Mouse (Mus musculus): ENCODE measurements at regions not wholly inside any gene's neighbourhood (a gene's known extent, or its start where the extent isn't known, plus 50 kb on each side); places are given as distances from the start of the nearest gene placed in this dataset.

DNA sequence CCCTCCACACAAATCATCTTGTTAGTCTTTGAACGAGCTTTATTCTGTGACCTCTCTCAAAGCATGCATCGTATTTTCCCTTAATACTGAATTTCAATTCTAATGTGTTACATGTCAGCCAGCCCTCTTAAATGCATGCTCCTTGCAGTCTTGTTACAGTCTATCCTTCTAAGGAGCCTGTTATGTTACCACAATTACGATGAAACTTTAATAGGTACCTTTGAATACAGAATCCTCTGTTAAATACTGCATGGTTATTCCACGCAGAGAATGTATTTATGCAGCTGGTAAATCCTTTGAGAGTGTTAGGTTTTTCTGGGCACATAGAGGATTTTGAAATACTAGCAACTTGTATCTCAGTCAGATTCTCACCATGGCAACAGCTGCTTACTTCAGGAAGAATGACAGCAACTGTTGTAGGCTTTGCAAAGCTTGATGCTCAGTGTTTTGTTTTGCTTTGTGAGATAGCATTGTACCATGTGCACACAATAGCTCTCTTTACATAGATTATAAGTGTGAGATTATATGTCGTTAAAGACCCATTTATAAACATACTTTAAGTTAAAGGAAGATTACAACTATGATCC, 532.9 kb upstream of the Negr1 start:
- Histone ChIP-seq H3K4me3 (no peak overlapping the region), H3K4me2 (no peak overlapping the region), H3K36me3 (no peaks in the 10 kb centered on the region), H3K9ac (no peak overlapping the region), H3K4me1 (replicated peaks) (peaks cover 6% of the 10 kb centered on the region; the same call in 1 of the 2 replicates), H3K27ac (replicated peaks) (peak overlapping the region; percentile 42; the same call in 1 of the 2 replicates), H3K9me3 (no peaks in the 10 kb centered on the region), H3K27me3 (no peaks in the 10 kb centered on the region)
- ATAC-seq (ENCODE audit: low FRiP score, low read depth): peak; percentile 61; the same call in 1 of the 2 replicates
- WGBS: 39% methylated on average over 5 of the region's 5 CpGs

- no peak for ATAC-seq (ENCODE audit: low FRiP score, low read depth)
- H3K9ac ChIP-seq: no peak overlapping the region
Observed at GRCm38 (mm10) chr3:156070257-156070656, 491.3 kb upstream of the Negr1 start.

GRCm38 (mm10) chr3:156082268-156082667, 479.3 kb upstream of the Negr1 start:
- H3K27ac ChIP-seq (replicated peaks): no peak overlapping the region
- no peak overlapping the region for H3K9ac ChIP-seq
- H3K36me3 ChIP-seq: no peaks in the 10 kb centered on the region
- no peak overlapping the region for H3K4me3 ChIP-seq
- H3K4me2 ChIP-seq: no peak overlapping the region
- H3K27me3 ChIP-seq: no peaks in the 10 kb centered on the region
- no peaks in the 10 kb centered on the region for H3K4me1 ChIP-seq (replicated peaks)
- ATAC-seq (ENCODE audit: low FRiP score, low read depth): no peak
- no peaks in the 10 kb centered on the region for H3K9me3 ChIP-seq

More at GRCm38 (mm10) chr3:156070257-156070656, 491.3 kb upstream of the Negr1 start:
- Histone ChIP-seq H3K9me3 (no peaks in the 10 kb centered on the region), H3K27ac (replicated peaks) (no peak overlapping the region), H3K27me3 (no peaks in the 10 kb centered on the region), H3K36me3 (no peaks in the 10 kb centered on the region), H3K4me1 (replicated peaks) (no peaks in the 10 kb centered on the region), H3K4me3 (no peak overlapping the region), H3K4me2 (no peak overlapping the region)
- 74% methylated on average over 4 of the region's 4 CpGs for WGBS

GRCm38 (mm10) chr3:156093689-156094088, 467.9 kb upstream of the Negr1 start:
- Histone ChIP-seq H3K9ac (no peak overlapping the region), H3K9me3 (no peaks in the 10 kb centered on the region), H3K4me3 (no peak overlapping the region), H3K27ac (replicated peaks) (no peak overlapping the region), H3K4me2 (no peak overlapping the region), H3K27me3 (no peaks in the 10 kb centered on the region), H3K4me1 (replicated peaks) (no peaks in the 10 kb centered on the region), H3K36me3 (no peaks in the 10 kb centered on the region)
- no peak for ATAC-seq (ENCODE audit: low FRiP score, low read depth)

DNA sequence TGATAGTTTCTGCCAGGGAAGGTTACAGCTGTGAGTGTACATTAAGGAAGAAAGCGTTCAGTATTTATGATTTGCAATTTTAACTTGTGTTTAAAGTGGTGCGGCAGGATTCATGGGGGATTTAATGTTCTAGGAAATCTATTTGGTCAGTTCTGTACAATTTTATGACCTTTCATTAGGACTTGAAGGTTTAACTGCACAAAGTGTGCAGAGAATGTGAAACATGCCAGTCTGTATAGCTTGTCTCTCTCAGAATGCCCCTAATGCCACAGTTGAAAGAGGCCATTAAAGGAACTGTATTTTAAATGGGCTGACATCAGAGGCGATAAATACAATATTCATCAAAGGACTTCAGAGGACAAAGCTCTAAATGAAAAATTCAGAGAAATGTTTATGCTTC, 466.6 kb upstream of the Negr1 start:
- no peak overlapping the region for H3K27ac ChIP-seq (replicated peaks)
- ATAC-seq (ENCODE audit: low FRiP score, low read depth): no peak
- no peaks in the 10 kb centered on the region for H3K27me3 ChIP-seq
- no peaks in the 10 kb centered on the region for H3K36me3 ChIP-seq
- H3K9ac ChIP-seq: no peak overlapping the region
- H3K4me3 ChIP-seq: no peak overlapping the region
- no peak overlapping the region for H3K4me2 ChIP-seq
- 84% methylated on average over 3 of the region's 3 CpGs for WGBS
- no peaks in the 10 kb centered on the region for H3K9me3 ChIP-seq
- no peaks in the 10 kb centered on the region for H3K4me1 ChIP-seq (replicated peaks)

DNA sequence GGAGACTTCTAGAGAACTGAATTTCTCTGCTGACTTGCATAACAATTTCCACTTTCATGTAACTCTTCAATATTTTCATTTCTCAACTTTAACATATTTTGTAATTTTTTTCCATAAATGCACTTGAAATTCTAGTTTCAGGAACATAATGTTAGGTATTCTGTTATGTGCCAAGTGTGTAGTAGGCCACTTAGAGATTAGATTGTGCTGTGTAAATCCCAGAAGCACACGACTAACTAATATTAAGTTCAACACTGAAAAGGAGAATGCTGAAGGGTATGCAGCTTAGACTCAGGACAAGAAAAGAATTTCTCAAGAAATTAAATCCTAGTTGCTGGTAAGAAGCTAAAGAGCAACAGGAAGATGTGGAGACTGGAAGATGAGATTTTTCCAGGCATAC, 455.8 kb upstream of the Negr1 start:
- H3K4me1 ChIP-seq (replicated peaks): no peaks in the 10 kb centered on the region
- ATAC-seq (ENCODE audit: low FRiP score, low read depth): no peak
- H3K9ac ChIP-seq: no peak overlapping the region
- H3K9me3 ChIP-seq: no peaks in the 10 kb centered on the region
- H3K36me3 ChIP-seq: no peaks in the 10 kb centered on the region
- WGBS: 93% methylated on average over 1 of the region's 1 CpGs
- no peaks in the 10 kb centered on the region for H3K27me3 ChIP-seq
- no peak overlapping the region for H3K4me3 ChIP-seq
- H3K4me2 ChIP-seq: no peak overlapping the region
- H3K27ac ChIP-seq (replicated peaks): no peak overlapping the region

DNA sequence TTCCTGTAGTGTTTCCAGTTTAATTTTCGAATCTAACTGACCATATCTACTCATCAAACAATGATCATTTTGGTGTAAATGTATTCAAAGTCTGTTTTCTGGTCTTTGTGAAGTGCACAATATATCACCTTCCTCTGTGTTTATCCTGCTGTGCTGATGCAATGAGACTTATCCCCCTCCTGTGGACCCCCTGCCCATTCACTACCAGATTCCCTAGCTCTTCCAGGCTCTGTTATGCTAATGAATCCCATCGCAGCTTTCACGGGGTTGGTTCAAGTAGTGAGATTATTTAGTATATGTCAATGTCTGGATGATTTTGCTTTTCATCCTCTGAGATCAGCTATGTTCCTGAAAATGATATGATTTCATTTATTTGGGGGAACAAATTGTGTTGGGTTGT, 441.3 kb upstream of the Negr1 start:
- Histone ChIP-seq H3K4me1 (replicated peaks) (no peaks in the 10 kb centered on the region), H3K4me2 (no peak overlapping the region), H3K9ac (no peak overlapping the region), H3K27me3 (no peaks in the 10 kb centered on the region), H3K4me3 (no peak overlapping the region), H3K9me3 (no peaks in the 10 kb centered on the region), H3K27ac (replicated peaks) (no peak overlapping the region), H3K36me3 (no peaks in the 10 kb centered on the region)
- WGBS: 16% methylated on average over 3 of the region's 3 CpGs
- ATAC-seq (ENCODE audit: low FRiP score, low read depth): no peak

DNA sequence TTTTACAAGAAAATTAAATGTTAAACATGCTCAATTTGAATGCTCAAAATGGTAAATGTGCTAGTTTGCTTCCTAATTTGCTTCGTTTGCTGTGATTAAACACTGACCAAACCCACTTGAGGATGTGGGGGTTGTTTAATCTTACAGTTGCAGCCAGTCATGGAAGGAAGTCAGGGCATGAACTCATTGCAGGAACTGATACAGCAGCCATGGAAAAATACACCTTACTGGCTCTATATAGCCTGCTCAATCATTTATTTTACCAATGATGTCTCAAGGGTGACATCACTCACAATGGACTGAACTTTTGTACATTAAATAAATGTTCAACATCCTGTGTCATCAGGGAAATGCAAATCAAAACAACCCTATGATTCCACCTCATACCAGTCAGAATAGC, 430.0 kb upstream of the Negr1 start:
- H3K27ac ChIP-seq (replicated peaks): no peak overlapping the region
- no peaks in the 10 kb centered on the region for H3K9me3 ChIP-seq
- H3K27me3 ChIP-seq: no peaks in the 10 kb centered on the region
- H3K4me2 ChIP-seq: no peak overlapping the region
- H3K4me1 ChIP-seq (replicated peaks): no peaks in the 10 kb centered on the region
- no peak overlapping the region for H3K4me3 ChIP-seq
- no peak overlapping the region for H3K9ac ChIP-seq
- H3K36me3 ChIP-seq: no peaks in the 10 kb centered on the region
- no peak for ATAC-seq (ENCODE audit: low FRiP score, low read depth)
- WGBS: 73% methylated on average over 1 of the region's 1 CpGs

DNA sequence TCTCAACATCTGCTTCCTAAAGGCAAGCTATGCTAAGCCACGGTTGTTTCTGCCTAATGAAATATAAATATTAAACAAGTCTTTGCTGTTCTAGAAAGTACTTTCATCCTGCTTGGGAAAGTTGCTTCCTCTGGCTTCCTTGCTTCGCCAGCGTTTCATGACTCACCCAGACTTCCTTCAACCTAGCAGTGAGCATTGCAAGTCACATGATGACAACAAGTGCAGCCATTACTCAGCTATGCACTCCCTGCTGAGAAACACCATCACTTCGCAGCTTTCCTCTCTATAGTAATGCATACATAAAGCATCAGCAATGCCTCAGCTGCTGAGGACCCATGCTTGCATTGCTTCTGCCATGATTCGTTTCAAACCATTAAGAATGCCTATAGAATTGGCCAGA, 420.2 kb upstream of the Negr1 start:
- Histone ChIP-seq H3K27ac (replicated peaks) (no peak overlapping the region), H3K4me3 (no peak overlapping the region), H3K9ac (no peak overlapping the region), H3K27me3 (no peaks in the 10 kb centered on the region), H3K9me3 (no peaks in the 10 kb centered on the region), H3K36me3 (no peaks in the 10 kb centered on the region), H3K4me1 (replicated peaks) (no peaks in the 10 kb centered on the region), H3K4me2 (no peak overlapping the region)
- 68% methylated on average over 5 of the region's 5 CpGs for whole genome bisulfite sequencing
- no peak for ATAC-seq (ENCODE audit: low FRiP score, low read depth)

GRCm38 (mm10) chr3:156149322-156149721, 412.3 kb upstream of the Negr1 start:
- ATAC-seq (ENCODE audit: low FRiP score, low read depth): no peak
- H3K9ac ChIP-seq: no peak overlapping the region
- no peak overlapping the region for H3K27ac ChIP-seq (replicated peaks)
- 66% methylated on average over 3 of the region's 3 CpGs for WGBS
- H3K4me1 ChIP-seq (replicated peaks): no peaks in the 10 kb centered on the region
- H3K27me3 ChIP-seq: no peaks in the 10 kb centered on the region
- no peaks in the 10 kb centered on the region for H3K36me3 ChIP-seq
- no peaks in the 10 kb centered on the region for H3K9me3 ChIP-seq
- H3K4me2 ChIP-seq: no peak overlapping the region
- no peak overlapping the region for H3K4me3 ChIP-seq

DNA sequence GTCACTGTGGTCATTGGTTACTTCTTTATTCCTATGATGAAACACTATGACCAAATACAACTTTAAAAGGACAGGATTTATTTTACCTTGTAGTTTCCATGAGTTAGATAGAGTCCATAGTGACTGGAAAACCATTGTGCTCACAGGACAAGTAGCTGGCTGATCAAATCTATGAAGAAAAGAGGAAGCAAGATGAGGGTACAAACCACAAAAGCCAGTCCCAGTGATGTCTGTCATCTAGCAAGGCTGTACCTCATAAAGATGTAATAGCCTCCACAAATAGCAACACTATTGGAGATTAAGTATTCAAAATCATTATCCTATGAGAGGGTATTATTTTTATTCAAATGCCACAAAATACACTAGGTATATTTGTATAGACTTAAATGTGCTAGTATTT, 391.5 kb upstream of the Negr1 start:
- Histone ChIP-seq H3K9ac (no peak overlapping the region), H3K4me3 (no peak overlapping the region), H3K4me2 (no peak overlapping the region), H3K27ac (replicated peaks) (no peak overlapping the region), H3K27me3 (no peaks in the 10 kb centered on the region), H3K4me1 (replicated peaks) (no peaks in the 10 kb centered on the region), H3K9me3 (no peaks in the 10 kb centered on the region), H3K36me3 (no peaks in the 10 kb centered on the region)
- ATAC-seq (ENCODE audit: low FRiP score, low read depth): no peak

- Histone ChIP-seq H3K4me1 (replicated peaks) (no peaks in the 10 kb centered on the region), H3K9ac (no peak overlapping the region), H3K36me3 (no peaks in the 10 kb centered on the region), H3K27ac (replicated peaks) (no peak overlapping the region), H3K27me3 (no peaks in the 10 kb centered on the region), H3K9me3 (no peaks in the 10 kb centered on the region), H3K4me3 (no peak overlapping the region), H3K4me2 (no peak overlapping the region)
- ATAC-seq (ENCODE audit: low FRiP score, low read depth): no peak
Observed at GRCm38 (mm10) chr3:156198688-156199087, 362.9 kb upstream of the Negr1 start.

DNA sequence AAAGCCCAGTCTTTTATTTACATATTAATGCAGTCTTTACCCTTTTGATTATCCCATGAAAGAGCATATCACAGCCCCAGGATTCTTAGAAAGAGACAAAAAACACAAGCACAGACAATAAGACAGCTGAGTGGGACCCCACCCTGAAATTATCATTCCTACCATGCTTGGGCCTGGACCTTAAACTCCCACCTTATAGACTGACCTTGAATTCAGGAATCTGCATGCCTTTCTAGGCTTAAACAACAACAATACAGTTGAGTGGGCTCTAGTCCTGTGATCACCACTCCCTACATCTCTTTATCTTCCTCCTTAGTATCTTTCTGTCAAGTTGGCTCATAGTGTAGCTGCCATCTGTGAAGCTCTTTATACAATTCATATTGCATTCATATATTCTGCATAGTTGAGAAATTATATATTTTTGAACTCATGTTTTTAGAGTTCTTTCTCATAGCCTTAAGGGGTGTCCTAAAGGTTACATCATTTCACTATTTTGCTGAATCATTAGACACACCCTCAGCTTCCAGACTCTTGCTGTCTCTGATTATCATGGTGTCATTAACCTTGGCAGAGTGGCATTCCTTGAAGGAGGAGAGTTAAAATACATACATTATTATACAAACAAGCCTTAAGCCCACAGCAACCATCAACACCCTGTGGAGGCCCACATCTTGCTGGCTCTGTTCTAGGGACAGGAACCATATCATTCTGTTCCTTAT, 361.7 kb upstream of the Negr1 start:
- no peak overlapping the region for H3K9ac ChIP-seq
- no peak overlapping the region for H3K4me3 ChIP-seq
- H3K36me3 ChIP-seq: no peaks in the 10 kb centered on the region
- H3K27ac ChIP-seq (replicated peaks): no peak overlapping the region
- ATAC-seq (ENCODE audit: low FRiP score, low read depth): no peak
- no peak overlapping the region for H3K4me2 ChIP-seq
- no peaks in the 10 kb centered on the region for H3K9me3 ChIP-seq
- H3K4me1 ChIP-seq (replicated peaks): no peaks in the 10 kb centered on the region
- H3K27me3 ChIP-seq: no peaks in the 10 kb centered on the region

Data from hindbrain, embryonic 15.5 days (tissue).